Mouse (Mus musculus) MEL (cell line): Measurements from ENCODE around the gene Scn8a. TPM values are rescaled to one million over a fixed set of nuclear protein-coding genes. Genes with fewer than 3 reads are reported as not detected.

ENCODE experiments used
- DNase-seq: peaks from one replicate; pipeline ENCODE4 v3.0.0; 2011; ENCODE audit warnings: low read depth, low spot score
- H3K27ac ChIP-seq: 2 replicates; pipeline ENCODE4 v1.5.1; 2012; ENCODE audit warnings: low read depth, mild to moderate bottlenecking, control low read depth, low read length, moderate library complexity; ENCODE audit not compliant: control insufficient read depth
- H3K27me3 ChIP-seq, 2 experiments: fragments of 150-350 bp in 1 of 2; sonication (generic) in 1 of 2; 2 replicates each; pipeline ENCODE4 v1.6.1; 2012; ENCODE audit warnings: low read length in 2 of 2, mild to moderate bottlenecking in 2 of 2, improper control_type of control experiment in 1 of 2, moderate library complexity in 1 of 2; ENCODE audit not compliant: insufficient read depth in 2 of 2, control insufficient read depth in 1 of 2
- H3K36me3 ChIP-seq, 2 experiments: 2 replicates each; pipeline ENCODE4 v1.6.1; 2012 to 2014; ENCODE audit warnings: low read length in 2 of 2, improper control_type of control experiment in 1 of 2, inconsistent platforms in 1 of 2, mild to moderate bottlenecking in 1 of 2; ENCODE audit not compliant: insufficient read depth in 2 of 2, control insufficient read depth in 1 of 2
- H3K4me1 ChIP-seq, 2 experiments: fragments of 150-350 bp in 1 of 2; sonication (generic) in 1 of 2; 2 replicates each; pipeline ENCODE4 v1.6.1; 2012; ENCODE audit warnings: low read length in 2 of 2, improper control_type of control experiment in 1 of 2, mild to moderate bottlenecking in 1 of 2; ENCODE audit not compliant: insufficient read depth in 2 of 2, control insufficient read depth in 1 of 2
- H3K4me3 ChIP-seq, 2 experiments: fragments of 150-350 bp in 1 of 2; sonication (generic) in 1 of 2; 2 replicates each; pipeline ENCODE4 v1.5.1; 2012; ENCODE audit warnings: low read depth in 2 of 2, low read length in 2 of 2, mild to moderate bottlenecking in 2 of 2, moderate library complexity in 2 of 2, control low read depth in 1 of 2, improper control_type of control experiment in 1 of 2; ENCODE audit not compliant: control insufficient read depth in 1 of 2, insufficient read depth in 1 of 2
- H3K79me2 ChIP-seq: 2 replicates; pipeline ENCODE4 v1.6.1; 2012; ENCODE audit warnings: mild to moderate bottlenecking, low read length, moderate library complexity; ENCODE audit not compliant: control insufficient read depth, poor library complexity, insufficient read depth
- H3K9ac ChIP-seq: 2 replicates; pipeline ENCODE4 v1.6.1; 2012; ENCODE audit warnings: low read depth, mild to moderate bottlenecking, control low read depth, low read length, moderate library complexity; ENCODE audit not compliant: control insufficient read depth, poor library complexity, severe bottlenecking
- H3K9me3 ChIP-seq: fragments of 150-350 bp; sonication (generic); replicated peaks from 2 replicates; pipeline ENCODE4 v1.6.1; 2012; ENCODE audit warnings: mild to moderate bottlenecking, low read length, improper control_type of control experiment, moderate library complexity; ENCODE audit not compliant: insufficient read depth
- CHD1 ChIP-seq: IDR thresholded peaks from 2 replicates; pipeline ENCODE4 v1.6.1; 2012; ENCODE audit warnings: low read depth, mild to moderate bottlenecking, inconsistent platforms, low read length, improper control_type of control experiment
- CTCF ChIP-seq, 3 experiments: IDR thresholded peaks in 2 of 3; conservative IDR thresholded peaks in 1 of 3; 2 replicates each; pipeline ENCODE4 v1.5.1; 2011 to 2012; ENCODE audit warnings: low read length in 3 of 3, low read depth in 2 of 3, mild to moderate bottlenecking in 2 of 3, improper control_type of control experiment in 1 of 3, inconsistent platforms in 1 of 3, mixed read lengths in 1 of 3, moderate library complexity in 1 of 3; ENCODE audit not compliant: control insufficient read depth in 1 of 3, insufficient read depth in 1 of 3, poor library complexity in 1 of 3, severe bottlenecking in 1 of 3
- ELF1 ChIP-seq: IDR thresholded peaks from 2 replicates; pipeline ENCODE4 v1.6.1; 2014; ENCODE audit warnings: low read depth, mild to moderate bottlenecking, inconsistent platforms, low read length, improper control_type of control experiment, moderate library complexity
- ETS1 ChIP-seq: IDR thresholded peaks from 2 replicates; pipeline ENCODE4 v1.6.1; 2012; ENCODE audit warnings: low read depth, mild to moderate bottlenecking, inconsistent platforms, low read length, improper control_type of control experiment, moderate library complexity
- GABPA ChIP-seq: IDR thresholded peaks from 2 replicates; pipeline ENCODE4 v1.6.1; 2012; ENCODE audit warnings: low read depth, mild to moderate bottlenecking, inconsistent platforms, low read length, improper control_type of control experiment, moderate library complexity
- GATA1 ChIP-seq: IDR thresholded peaks from 2 replicates; pipeline ENCODE4 v1.6.1; 2011; ENCODE audit warnings: low read depth, low read length, improper control_type of control experiment
- HCFC1 ChIP-seq: IDR thresholded peaks from 2 replicates; pipeline ENCODE4 v1.6.1; 2012; ENCODE audit warnings: low read depth, mild to moderate bottlenecking, inconsistent platforms, low read length, improper control_type of control experiment, moderate library complexity
- KAT2A ChIP-seq: conservative IDR thresholded peaks from 2 replicates; pipeline ENCODE4 v1.6.1; 2012; ENCODE audit warnings: low read depth, low read length, improper control_type of control experiment, inconsistent platforms
- MAX ChIP-seq: IDR thresholded peaks from 2 replicates; pipeline ENCODE4 v1.6.1; 2011; ENCODE audit warnings: low read length, improper control_type of control experiment
- MEF2A ChIP-seq: IDR thresholded peaks from 2 replicates; pipeline ENCODE4 v1.6.1; 2014; ENCODE audit warnings: low read depth, mild to moderate bottlenecking, inconsistent platforms, low read length, improper control_type of control experiment; ENCODE audit not compliant: poor library complexity, insufficient replicate concordance, severe bottlenecking; ENCODE audit errors: extremely low read depth
- MXI1 ChIP-seq: IDR thresholded peaks from 2 replicates; pipeline ENCODE4 v1.6.1; 2011; ENCODE audit warnings: mild to moderate bottlenecking, low read depth, low read length, improper control_type of control experiment
- MYB ChIP-seq: IDR thresholded peaks from 2 replicates; pipeline ENCODE4 v1.6.1; 2011; ENCODE audit warnings: mild to moderate bottlenecking, low read depth, low read length, improper control_type of control experiment
- MYC ChIP-seq: IDR thresholded peaks from 2 replicates; pipeline ENCODE4 v1.6.1; 2011; ENCODE audit warnings: low read depth, mild to moderate bottlenecking, low read length, improper control_type of control experiment, moderate library complexity
- NELFE ChIP-seq: IDR thresholded peaks from 2 replicates; pipeline ENCODE4 v1.6.1; 2011; ENCODE audit warnings: low read depth, low read length, improper control_type of control experiment
- NRF1 ChIP-seq: IDR thresholded peaks from 2 replicates; pipeline ENCODE4 v1.6.1; 2014; ENCODE audit warnings: low read depth, mild to moderate bottlenecking, inconsistent platforms, low read length, improper control_type of control experiment, moderate library complexity; ENCODE audit not compliant: poor library complexity, insufficient read depth, severe bottlenecking
- POLR2AphosphoS2 ChIP-seq: IDR thresholded peaks from 2 replicates; pipeline ENCODE4 v1.6.1; 2011; ENCODE audit warnings: low read length, improper control_type of control experiment
- POLR2AphosphoS5 ChIP-seq: IDR thresholded peaks from 2 replicates; pipeline ENCODE4 v1.6.1; 2012; ENCODE audit warnings: low read depth, borderline replicate concordance, mild to moderate bottlenecking, inconsistent platforms, low read length, moderate library complexity, mixed read lengths
- SIN3A ChIP-seq: IDR thresholded peaks from 2 replicates; pipeline ENCODE4 v1.6.1; 2012; ENCODE audit warnings: low read length, improper control_type of control experiment, inconsistent platforms
- SMC3 ChIP-seq: IDR thresholded peaks from 2 replicates; pipeline ENCODE4 v1.6.1; 2011; ENCODE audit warnings: low read depth, low read length, improper control_type of control experiment
- UBTF ChIP-seq: IDR thresholded peaks from 2 replicates; pipeline ENCODE4 v1.6.1; 2012; ENCODE audit warnings: low read depth, mild to moderate bottlenecking, inconsistent platforms, low read length, improper control_type of control experiment, moderate library complexity, borderline replicate concordance; ENCODE audit not compliant: insufficient read depth
- USF1 ChIP-seq: IDR thresholded peaks from 2 replicates; pipeline ENCODE4 v1.6.1; 2014; ENCODE audit warnings: low read depth, mild to moderate bottlenecking, inconsistent platforms, low read length, improper control_type of control experiment, moderate library complexity
- USF2 ChIP-seq, 2 experiments: IDR thresholded peaks; 2 replicates each; pipeline ENCODE4 v1.6.1; 2011 to 2012; ENCODE audit warnings: improper control_type of control experiment in 2 of 2, low read length in 2 of 2, borderline replicate concordance in 1 of 2, inconsistent platforms in 1 of 2, low read depth in 1 of 2, mild to moderate bottlenecking in 1 of 2; ENCODE audit not compliant: insufficient read depth in 1 of 2
- ZKSCAN1 ChIP-seq: IDR thresholded peaks from 2 replicates; pipeline ENCODE4 v1.6.1; 2012; ENCODE audit warnings: low read depth, mild to moderate bottlenecking, inconsistent platforms, low read length, improper control_type of control experiment, moderate library complexity
- ZNF384 ChIP-seq: IDR thresholded peaks from 2 replicates; pipeline ENCODE4 v1.6.1; 2012; ENCODE audit warnings: low read depth, mild to moderate bottlenecking, inconsistent platforms, low read length, improper control_type of control experiment
- polyA plus RNA-seq, 2 experiments: library from polyadenylated mRNA; stranded (reverse) in 1 of 2; unstranded in 1 of 2; fragments of >175 nt in 1 of 2; fragments of >200 nt in 1 of 2; gene quantifications; 2 replicates each; pipeline versions ENCODE4 v1.2.1 to v1.2.4; 2012; ENCODE audit warnings: low replicate concordance in 2 of 2, low read depth in 1 of 2; ENCODE audit not compliant: insufficient read length in 2 of 2, insufficient read depth in 1 of 2, missing spikeins in 1 of 2
- total RNA-seq: library from RNA; depleted of rRNA; stranded (reverse); fragments of 300-350 nt; gene quantifications from 2 replicates; pipeline ENCODE4 v1.2.3, GENCODE M21; 2012

Scn8a gene
- total and polyA plus RNA-seq, 3 experiments = 0.01 to 0.08 TPM; not detected in 1

DNA sequence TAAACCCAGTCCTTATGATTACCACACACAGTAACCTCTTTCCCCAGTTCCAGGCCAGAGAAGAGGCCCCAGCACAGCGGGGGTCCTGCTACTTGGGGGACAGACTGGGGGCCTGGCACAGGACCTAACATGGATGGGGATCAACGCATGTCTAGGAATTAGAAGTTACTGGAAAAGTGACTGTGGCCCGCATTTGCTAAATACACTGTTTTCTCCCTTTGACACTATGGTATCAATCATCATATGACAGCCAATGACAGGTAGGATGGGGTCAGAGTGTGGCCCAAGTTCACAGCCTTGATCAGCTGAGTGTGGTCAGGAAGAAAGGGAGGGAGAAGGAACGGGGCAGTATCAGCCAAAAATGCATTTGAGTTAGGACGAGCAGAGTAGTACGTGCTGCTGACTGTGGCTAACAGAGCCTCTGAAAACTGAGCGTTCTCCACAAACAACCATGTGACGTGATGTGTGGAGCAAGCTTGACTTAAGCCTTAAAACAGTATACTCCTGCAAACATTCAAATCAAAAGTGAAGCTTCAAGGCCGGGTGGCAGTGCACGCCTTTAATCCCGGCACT, 190.7 kb downstream of the Scn8a start:
- Histone ChIP-seq H3K4me1 (no peaks in the 10 kb centered on the region), H3K36me3 (no peaks in the 10 kb centered on the region), H3K79me2 (no peaks in the 10 kb centered on the region), H3K4me3 (no peak overlapping the region), H3K9ac (no peak overlapping the region), H3K9me3 (no peaks in the 10 kb centered on the region), H3K27me3 (no peaks in the 10 kb centered on the region), H3K27ac (no peak overlapping the region)
- DNase-seq = no peak
- TF ChIP-seq USF1 (no peak), UBTF (no peak), MAX (no peak), SIN3A (no peak), GABPA (no peak), MXI1 (no peak)

GRCm38 (mm10) chr15:101065069-101065468, 195.4 kb downstream of the Scn8a start:
- Histone ChIP-seq H3K4me3 (no peak overlapping the region), H3K79me2 (no peaks in the 10 kb centered on the region), H3K27me3 (peaks cover 0 to 7% of the 10 kb centered on the region in 2 experiments; a peak in 3 of 4 replicates), H3K36me3 (no peaks in the 10 kb centered on the region), H3K9me3 (no peaks in the 10 kb centered on the region), H3K27ac (no peak overlapping the region), H3K9ac (no peak overlapping the region), H3K4me1 (no peaks in the 10 kb centered on the region)
- no peak for DNase-seq
- TF ChIP-seq ZKSCAN1 (no peak), ETS1 (no peak), MYB (no peak), CHD1 (no peak), MYC (no peak)

DNA sequence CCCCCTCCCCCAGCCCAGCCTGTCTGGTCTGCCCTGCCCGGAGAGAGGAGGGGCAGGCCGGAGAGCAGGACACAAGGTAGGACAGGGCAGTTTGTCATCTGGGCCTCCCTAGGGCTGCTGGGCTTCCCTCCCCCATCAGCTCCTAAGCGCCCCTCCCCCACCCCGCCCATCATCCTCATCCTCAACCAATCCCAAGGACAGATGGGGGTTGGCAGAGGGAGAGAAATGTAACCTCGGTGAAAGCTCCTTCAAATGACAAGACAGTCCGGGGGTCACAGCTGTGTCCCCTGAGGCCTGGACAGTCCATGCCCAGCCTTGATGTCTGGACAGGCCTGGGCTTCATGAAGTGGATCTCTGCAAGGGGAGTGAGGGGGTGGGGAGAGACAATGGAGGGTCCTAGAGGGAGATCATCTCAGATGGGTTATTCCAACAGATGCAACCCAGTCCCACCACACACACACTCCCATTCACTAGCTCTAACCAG, 196.7 kb downstream of the Scn8a start:
- Histone ChIP-seq H3K9ac (no peak overlapping the region), H3K4me1 (no peaks in the 10 kb centered on the region), H3K79me2 (no peaks in the 10 kb centered on the region), H3K27ac (no peak overlapping the region), H3K9me3 (no peaks in the 10 kb centered on the region), H3K4me3 (no peak overlapping the region), H3K36me3 (no peaks in the 10 kb centered on the region), H3K27me3 (peaks cover 6 to 16% of the 10 kb centered on the region in 2 experiments)
- DNase-seq = no peak
- TF ChIP-seq MEF2A = no peak
- no peak for TF ChIP-seq KAT2A
- TF ChIP-seq NRF1 = no peak
- TF ChIP-seq ZNF384 = no peak
- TF ChIP-seq GATA1 = no peak
- no peak for TF ChIP-seq POLR2AphosphoS2
- TF ChIP-seq USF1 = no peak
- TF ChIP-seq HCFC1 = no peak
- TF ChIP-seq NELFE = no peak
- TF ChIP-seq USF2 (IDR thresholded peaks at IDR 0.05; ENCODE audit: borderline replicate concordance in 1 of 2, insufficient read depth in 1 of 2, low read depth in 1 of 2, low read length in 2 of 2) = no peak
- no peak for TF ChIP-seq CTCF (IDR thresholded peaks at IDR 0.05 in 2 of 3, conservative IDR thresholded peaks at IDR 0.05 in 1 of 3; ENCODE audit: control insufficient read depth in 1 of 3, insufficient read depth in 1 of 3, low read depth in 2 of 3, low read length in 3 of 3, poor library complexity in 1 of 3, severe bottlenecking in 1 of 3)
- no peak for TF ChIP-seq GABPA
- no peak for TF ChIP-seq UBTF
- TF ChIP-seq ZKSCAN1 = no peak
- no peak for TF ChIP-seq SMC3
- TF ChIP-seq CHD1 = no peak
- no peak for TF ChIP-seq MYC
- TF ChIP-seq POLR2AphosphoS5 = no peak
- TF ChIP-seq MAX = no peak
- no peak for TF ChIP-seq ELF1
